Mouse (Mus musculus): Measurements from ENCODE around the gene Smchd1. TPM values are rescaled to one million over a fixed set of nuclear protein-coding genes. Genes with fewer than 3 reads are reported as not detected.

Gene Smchd1
- total RNA-seq (2023) = 202 TPM

DNA sequence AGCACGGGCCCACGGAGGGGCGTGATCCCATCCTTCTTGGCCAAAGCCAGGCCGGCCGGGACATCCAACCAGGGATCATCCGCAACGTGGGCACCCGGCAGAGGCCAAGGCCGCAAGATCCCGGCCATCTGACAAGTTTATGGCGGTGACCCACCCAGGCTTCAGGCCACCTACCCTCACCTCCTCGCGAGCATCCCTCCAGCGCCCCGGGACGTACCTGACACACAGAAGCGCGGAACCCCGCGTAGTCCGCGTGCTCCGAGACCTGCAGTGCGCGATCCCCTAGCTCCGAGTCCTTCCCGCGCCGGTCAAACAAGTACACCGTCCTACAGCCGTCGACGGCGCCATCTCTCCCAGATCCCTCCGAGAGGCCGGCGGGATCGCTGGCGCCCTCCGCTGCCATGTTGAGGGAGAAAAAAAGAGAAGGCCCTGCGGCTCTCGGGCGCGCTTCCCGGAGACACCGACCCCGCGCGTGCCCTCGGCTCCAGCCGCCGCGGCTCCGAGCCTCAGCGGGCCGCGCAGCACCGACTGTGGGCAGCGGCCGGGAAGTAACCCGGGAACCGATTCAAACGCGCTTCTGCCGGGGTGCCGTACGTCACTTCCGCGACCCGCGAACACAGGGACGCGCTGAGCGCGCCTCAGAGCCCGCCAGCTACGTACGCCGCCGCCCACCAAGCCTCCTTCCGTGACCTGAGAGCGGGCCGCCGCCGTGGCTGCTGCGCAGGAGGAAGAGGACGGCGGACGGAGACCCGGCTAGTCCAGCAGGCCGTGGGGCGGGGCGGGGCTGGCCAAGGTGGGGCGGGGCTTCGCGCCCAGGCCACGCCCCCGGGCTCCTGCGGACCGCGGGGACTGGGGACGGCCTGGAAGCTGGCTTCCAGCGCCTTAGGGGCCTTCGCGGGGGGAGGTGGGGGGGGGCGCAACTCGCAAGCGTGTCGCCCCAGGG, at the start of gene Smchd1:
Smchd1 (minus strand) TSS at position 582 of the 943 bp plus-strand sequence.

DNA sequence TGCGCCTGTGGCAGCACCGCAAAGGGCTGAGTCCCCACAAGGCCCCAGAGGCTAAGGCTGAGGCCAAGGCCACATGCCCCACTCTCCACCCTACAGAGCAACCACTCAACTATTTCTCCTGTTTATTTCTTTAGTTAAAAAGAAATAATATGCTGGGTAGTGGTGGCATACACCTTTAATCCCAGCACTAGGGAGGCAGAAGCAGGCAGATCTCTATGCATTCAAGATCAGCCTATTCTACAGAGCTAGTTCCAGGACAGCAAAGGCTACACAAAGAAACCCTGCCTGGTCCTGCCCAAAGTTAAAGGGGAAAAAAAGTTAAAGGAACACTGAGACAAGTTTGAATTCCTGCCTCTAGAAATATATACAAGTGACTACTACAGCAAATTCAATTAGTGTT, 15.3 kb downstream of the Smchd1 start, which contains the start of gene Gm4707:
Gm4707 (minus strand) TSS at position 101 of the 400 bp plus-strand sequence.

DNA sequence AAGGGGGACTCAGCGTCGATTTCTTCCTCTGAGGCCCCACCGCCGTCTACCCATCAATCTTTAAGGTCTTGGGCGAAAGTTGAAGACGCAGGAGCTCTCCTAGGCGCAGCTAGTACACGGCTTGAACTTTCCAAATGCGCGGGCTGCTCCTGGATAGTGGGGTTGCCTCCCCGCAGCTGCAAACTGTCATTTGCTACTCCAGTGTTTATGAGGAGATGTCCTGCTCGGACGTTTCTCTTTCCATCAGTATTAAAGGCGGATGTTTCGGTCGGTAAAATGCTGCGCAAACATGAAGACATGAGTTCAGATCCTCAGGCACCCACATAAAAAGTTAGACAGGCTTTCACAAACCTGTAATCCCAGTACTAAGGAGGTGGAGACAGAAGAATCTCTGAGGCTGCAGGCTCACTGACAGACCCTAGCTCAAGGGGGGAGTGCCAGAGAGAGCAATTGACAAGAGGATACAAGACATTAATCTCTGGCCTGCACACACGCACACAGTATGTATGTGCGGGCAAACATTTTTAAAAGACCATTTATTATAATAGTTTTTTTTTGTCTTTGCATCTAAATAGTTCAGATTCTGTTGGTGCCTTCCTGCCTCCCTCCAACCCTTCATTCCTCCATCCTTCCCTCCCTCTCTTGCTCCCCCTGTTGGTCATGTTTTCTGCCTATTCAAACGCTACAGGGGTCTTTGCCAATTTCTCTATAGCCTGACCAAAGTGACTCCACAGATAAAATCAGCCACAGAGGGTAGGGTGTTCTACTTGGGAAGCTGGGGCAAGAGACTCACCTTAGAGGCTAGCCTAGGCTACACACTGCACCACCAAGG, 163.6 kb downstream of the Smchd1 start, which contains the start of gene Emilin2:
Emilin2 (minus strand) TSS at position 639 of the 832 bp plus-strand sequence.

Other genes starting within 250 kb of the Smchd1 start
- gene Emilin2, start 163.4 kb downstream of the Smchd1 start, total RNA-seq (2023) = 3.3 TPM
- 50.0 TPM for gene Gm4707, start 15.4 kb downstream of the Smchd1 start, total RNA-seq (2023)
- 17.1 TPM for gene Ndc80, start 51.5 kb upstream of the Smchd1 start, total RNA-seq (2023)
- not detected for gene Spdya, start 76.7 kb upstream of the Smchd1 start, total RNA-seq (2023)
- gene Wdr43, start 140.6 kb upstream of the Smchd1 start, total RNA-seq (2023) = 133 TPM
- not detected for gene Togaram2, start 197.9 kb upstream of the Smchd1 start, total RNA-seq (2023)